Mouse (Mus musculus): ENCODE results near the gene Stard3. TPM values are rescaled to one million over a fixed set of nuclear protein-coding genes. Genes with fewer than 3 reads are reported as not detected.
"Not testable (repeated sequence)": the region's sequence is repeated elsewhere in the genome, so short reads cannot be mapped to it uniquely, and the experiment has no call there.

The Stard3 gene
- total and polyA plus RNA-seq, 2 experiments from 2014 or later, result 23.8 to 56.1 TPM

DNA sequence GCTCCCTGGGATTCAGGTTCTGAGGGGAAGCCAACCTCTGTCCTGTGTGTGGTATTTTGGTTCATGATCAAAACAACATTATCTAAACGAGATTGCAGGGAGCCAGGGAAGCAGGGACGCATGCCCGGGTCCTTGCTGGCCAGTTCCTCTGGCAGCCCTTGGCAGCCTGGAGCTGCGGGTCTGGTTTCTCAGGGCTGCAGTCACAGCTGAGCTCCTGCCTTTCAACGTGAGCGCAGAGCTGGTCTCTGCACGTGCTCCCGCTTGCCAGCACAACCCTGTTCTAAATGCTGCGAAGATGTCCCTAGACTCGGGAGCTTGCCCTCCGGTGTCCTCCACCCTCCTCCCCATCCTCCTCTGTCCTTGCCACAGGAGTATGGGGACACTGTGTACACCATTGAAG, 19.6 kb downstream of the Stard3 start:
- Histone ChIP-seq H3K9me3 (ENCODE audit: low read length) (no peaks in the 10 kb centered on the region), H3K4me3 (ENCODE audit: low read depth, low read length) (no peak overlapping the region), H3K27ac (ENCODE audit: low read depth, low read length) (no peak overlapping the region), H3K36me3 (ENCODE audit: insufficient read depth, low read length) (peaks cover 60% of the 10 kb centered on the region), H3K9ac (replicated peaks; ENCODE audit: low read length, poor library complexity, severe bottlenecking) (no peak overlapping the region), H3K4me1 (ENCODE audit: insufficient read depth, low read length) (no peaks in the 10 kb centered on the region), H3K27me3 (ENCODE audit: insufficient read depth, low read length) (no peaks in the 10 kb centered on the region), H3K4me2 (ENCODE audit: low read depth, low read length, poor library complexity, severe bottlenecking) (no peak overlapping the region)
- no peak for TF ChIP-seq CTCF (IDR thresholded peaks at IDR 0.05)
- ATAC-seq (ENCODE audit: low FRiP score) (no peak), DNase-seq (ENCODE audit: low spot score) (no peak)
- WGBS, result 87% methylated on average over 11 of the region's 11 CpGs

DNA sequence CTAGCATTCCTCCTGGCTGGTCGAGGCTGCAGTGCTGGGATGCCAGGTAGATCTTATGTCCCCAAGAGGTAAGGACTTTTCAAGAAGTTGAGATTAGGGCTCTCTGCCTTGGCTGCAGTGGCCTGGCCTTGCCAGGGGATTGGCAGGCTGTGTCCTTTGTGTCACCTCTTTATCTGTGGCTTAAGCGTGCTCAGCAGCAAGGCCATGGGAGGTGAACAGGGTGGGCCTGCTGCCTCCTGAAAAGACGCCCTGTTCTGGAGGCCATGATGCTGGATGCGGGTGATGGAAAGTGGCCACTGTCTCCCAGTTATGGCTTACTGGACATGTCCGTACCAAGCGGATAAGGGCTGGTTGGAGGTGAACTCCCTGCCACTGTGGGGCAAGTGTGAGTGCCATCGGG, 21.2 kb downstream of the Stard3 start:
- 88% methylated on average over 7 of the region's 7 CpGs for WGBS
- H3K36me3 ChIP-seq (ENCODE audit: insufficient read depth, low read length), result peaks cover 57% of the 10 kb centered on the region
- no peak for TF ChIP-seq CTCF (IDR thresholded peaks at IDR 0.05)

DNA sequence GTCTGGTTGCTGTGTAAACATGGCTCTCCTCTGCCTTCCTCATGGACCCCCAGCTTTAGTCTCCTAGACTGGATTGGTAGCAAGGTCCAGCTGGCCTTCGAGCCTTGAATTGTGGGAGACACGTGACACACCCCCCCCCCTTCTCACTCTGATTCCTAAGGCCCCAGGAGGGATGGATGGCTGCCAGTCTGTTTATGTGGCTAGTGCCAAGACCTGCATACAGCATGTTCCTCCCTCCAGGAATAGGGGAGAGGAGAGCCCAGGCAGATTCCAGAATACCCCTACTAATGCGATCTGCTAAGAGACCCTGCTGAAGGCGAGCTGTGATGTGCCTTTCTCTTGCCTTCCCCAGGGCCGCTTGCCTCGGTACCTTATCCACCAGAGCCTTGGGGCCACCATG, 21.9 kb downstream of the Stard3 start:
- peak; percentile 91 for DNase-seq (ENCODE audit: low spot score)
- no peaks in the 10 kb centered on the region for H3K9me3 ChIP-seq (ENCODE audit: low read length)
- no peak overlapping the region for H3K4me3 ChIP-seq (ENCODE audit: low read depth, low read length)
- H3K4me2 ChIP-seq (ENCODE audit: low read depth, low read length, poor library complexity, severe bottlenecking), result no peak overlapping the region
- H3K9ac ChIP-seq (replicated peaks; ENCODE audit: low read length, poor library complexity, severe bottlenecking), result no peak overlapping the region
- peaks cover 50% of the 10 kb centered on the region for H3K36me3 ChIP-seq (ENCODE audit: insufficient read depth, low read length)
- 67% methylated on average over 6 of the region's 6 CpGs for WGBS
- H3K27me3 ChIP-seq (ENCODE audit: insufficient read depth, low read length), result no peaks in the 10 kb centered on the region
- ATAC-seq (ENCODE audit: low FRiP score), result no peak; the same call in 1 of the 2 replicates
- TF ChIP-seq CTCF (IDR thresholded peaks at IDR 0.05), result no peak
- no peaks in the 10 kb centered on the region for H3K4me1 ChIP-seq (ENCODE audit: insufficient read depth, low read length)
- no peak overlapping the region for H3K27ac ChIP-seq (ENCODE audit: low read depth, low read length)

More for the DNA sequence above, 21.2 kb downstream of the Stard3 start:
- no peaks in the 10 kb centered on the region for H3K4me1 ChIP-seq (ENCODE audit: insufficient read depth, low read length)
- ATAC-seq (ENCODE audit: low FRiP score) (no peak), DNase-seq (ENCODE audit: low spot score) (no peak)
- H3K9ac ChIP-seq (replicated peaks; ENCODE audit: low read length, poor library complexity, severe bottlenecking), result no peak overlapping the region
- H3K4me3 ChIP-seq (ENCODE audit: low read depth, low read length), result no peak overlapping the region
- H3K27ac ChIP-seq (ENCODE audit: low read depth, low read length), result no peak overlapping the region
- H3K27me3 ChIP-seq (ENCODE audit: insufficient read depth, low read length), result no peaks in the 10 kb centered on the region
- H3K9me3 ChIP-seq (ENCODE audit: low read length), result no peaks in the 10 kb centered on the region
- no peak overlapping the region for H3K4me2 ChIP-seq (ENCODE audit: low read depth, low read length, poor library complexity, severe bottlenecking)

DNA sequence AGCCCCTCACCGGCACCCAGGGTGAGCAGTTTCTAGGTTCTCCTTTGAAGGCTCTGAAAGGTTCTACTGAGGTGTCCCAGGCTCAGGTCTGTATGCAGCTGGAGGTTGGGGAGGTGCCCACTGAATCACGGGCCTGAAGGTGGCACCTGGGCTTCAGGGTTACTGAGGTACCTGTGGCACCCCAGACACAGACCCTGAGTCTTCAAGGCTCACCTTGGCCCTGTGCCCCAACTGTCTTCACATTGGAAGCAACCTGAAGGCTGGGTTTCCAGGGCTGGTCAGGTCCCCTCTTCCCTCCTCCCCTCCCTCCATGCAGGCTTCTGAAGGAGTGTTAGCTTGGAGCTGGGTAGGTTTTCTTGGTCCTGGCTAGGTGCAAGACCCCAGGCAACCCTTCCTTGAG, 23.5 kb downstream of the Stard3 start:
- no peak for DNase-seq (ENCODE audit: low spot score)
- H3K4me1 ChIP-seq (ENCODE audit: insufficient read depth, low read length), result no peaks in the 10 kb centered on the region
- 96% methylated on average over 2 of the region's 2 CpGs for WGBS
- no peak overlapping the region for H3K27ac ChIP-seq (ENCODE audit: low read depth, low read length)
- 0 out of 2 replicates have a peak, but pooled peaks cover 4% of the 10 kb centered on the region for H3K27me3 ChIP-seq (ENCODE audit: insufficient read depth, low read length)
- no peak overlapping the region for H3K4me2 ChIP-seq (ENCODE audit: low read depth, low read length, poor library complexity, severe bottlenecking)
- H3K36me3 ChIP-seq (ENCODE audit: insufficient read depth, low read length), result peaks cover 40% of the 10 kb centered on the region
- no peak overlapping the region for H3K9ac ChIP-seq (replicated peaks; ENCODE audit: low read length, poor library complexity, severe bottlenecking)
- no peaks in the 10 kb centered on the region for H3K9me3 ChIP-seq (ENCODE audit: low read length)
- no peak for TF ChIP-seq CTCF (IDR thresholded peaks at IDR 0.05)
- no peak overlapping the region for H3K4me3 ChIP-seq (ENCODE audit: low read depth, low read length)
- no peak for ATAC-seq (ENCODE audit: low FRiP score)

DNA sequence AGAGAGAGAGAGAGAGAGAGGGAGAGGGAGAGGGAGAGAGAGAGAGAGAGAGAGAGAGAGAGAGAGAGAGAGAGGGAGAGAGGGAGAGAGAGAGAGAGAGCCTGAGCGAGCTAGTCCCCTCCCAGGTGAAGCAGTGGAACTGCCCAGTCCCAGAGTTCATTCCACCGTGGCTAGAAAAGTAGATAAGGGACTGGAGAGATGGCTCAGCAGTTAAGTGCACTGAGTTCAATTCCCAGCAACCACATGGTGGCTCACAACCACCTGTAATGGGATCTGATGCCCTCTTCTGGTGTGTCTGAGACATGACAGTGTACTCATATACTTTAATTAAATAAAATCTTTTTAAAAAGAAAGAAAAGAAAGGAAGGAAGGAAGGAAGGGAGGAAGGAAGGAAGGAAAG, 24.2 kb downstream of the Stard3 start:
- H3K4me2 ChIP-seq (ENCODE audit: low read depth, low read length, poor library complexity, severe bottlenecking); H3K4me3 ChIP-seq (ENCODE audit: low read depth, low read length); H3K27ac ChIP-seq (ENCODE audit: low read depth, low read length); H3K27me3 ChIP-seq (ENCODE audit: insufficient read depth, low read length); H3K9me3 ChIP-seq (ENCODE audit: low read length); H3K4me1 ChIP-seq (ENCODE audit: insufficient read depth, low read length); H3K9ac ChIP-seq (replicated peaks; ENCODE audit: low read length, poor library complexity, severe bottlenecking); DNase-seq (ENCODE audit: low spot score); ATAC-seq (ENCODE audit: low FRiP score): not testable (repeated sequence)
- peaks cover 33% of the 10 kb centered on the region for H3K36me3 ChIP-seq (ENCODE audit: insufficient read depth, low read length)
- WGBS, result 49% methylated on average over 2 of the region's 2 CpGs

DNA sequence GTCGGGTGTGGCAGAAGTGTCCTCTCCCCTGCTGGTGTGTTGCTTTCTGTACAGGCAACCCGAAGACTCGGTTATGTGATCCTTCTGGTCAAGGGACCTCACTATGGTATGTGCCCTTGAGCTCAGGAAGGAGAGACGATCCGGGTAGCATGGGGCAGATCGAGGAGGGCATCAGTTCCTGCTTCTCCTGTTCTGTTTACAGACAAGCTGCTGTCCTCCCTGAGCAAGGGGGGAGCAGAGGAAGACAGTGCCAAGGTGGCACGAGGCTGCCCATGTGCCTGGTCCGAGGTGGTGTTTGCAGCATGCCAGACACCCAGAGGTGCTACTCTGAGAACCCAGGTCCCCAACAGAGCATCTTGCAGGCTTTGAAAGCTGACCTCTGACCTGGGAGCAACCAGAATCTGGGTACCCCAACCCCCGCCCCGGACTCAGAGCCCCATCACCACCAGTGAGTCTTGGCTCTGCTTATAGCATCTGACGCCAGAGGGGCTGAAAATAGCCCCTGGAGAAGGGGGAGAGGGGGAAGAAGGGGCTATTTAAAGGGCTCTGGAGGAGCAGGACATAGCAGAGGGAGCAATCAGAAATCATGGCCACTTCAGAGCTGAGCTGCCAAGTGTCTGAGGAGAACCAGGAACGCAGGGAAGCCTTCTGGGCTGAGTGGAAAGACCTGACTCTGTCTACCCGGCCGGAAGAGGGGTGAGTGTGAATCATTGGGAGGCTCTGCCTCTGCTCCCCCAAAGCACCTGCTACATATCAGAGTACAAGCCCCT, 25.3 kb downstream of the Stard3 start, which contains the start of gene Tcap:
Gene Tcap (plus strand): TSS at position 551 of the 770 bp plus-strand sequence.
- Histone ChIP-seq H3K4me2 (ENCODE audit: low read depth, low read length, poor library complexity, severe bottlenecking) (no peak within 1 kb of the TSS), H3K9ac (replicated peaks; ENCODE audit: low read length, poor library complexity, severe bottlenecking) (no peak within 1 kb of the TSS), H3K9me3 (ENCODE audit: low read length) (no peaks in the 10 kb centered on the region), H3K27me3 (ENCODE audit: insufficient read depth, low read length) (peaks cover 12% of the 10 kb centered on the region), H3K36me3 (ENCODE audit: insufficient read depth, low read length) (peaks cover 23% of the 10 kb centered on the region), H3K27ac (ENCODE audit: low read depth, low read length) (no peak within 1 kb of the TSS), H3K4me3 (ENCODE audit: low read depth, low read length) (no peak within 1 kb of the TSS), H3K4me1 (ENCODE audit: insufficient read depth, low read length) (no peaks in the 10 kb centered on the region)
- ATAC-seq (ENCODE audit: low FRiP score) (no peak), DNase-seq (ENCODE audit: low spot score) (no peak)
- WGBS, result 72% methylated on average over 14 of the region's 14 CpGs
- no peak for TF ChIP-seq CTCF (IDR thresholded peaks at IDR 0.05)

All from midbrain, postnatal 0 days (tissue).